Mouse (Mus musculus): ENCODE results near the gene Wipf2. TPM values are rescaled to one million over a fixed set of nuclear protein-coding genes. Genes with fewer than 3 reads are reported as not detected.

Wipf2 gene
- polyA plus RNA-seq, 1 experiment from 2014 or later: 4.5 TPM

DNA sequence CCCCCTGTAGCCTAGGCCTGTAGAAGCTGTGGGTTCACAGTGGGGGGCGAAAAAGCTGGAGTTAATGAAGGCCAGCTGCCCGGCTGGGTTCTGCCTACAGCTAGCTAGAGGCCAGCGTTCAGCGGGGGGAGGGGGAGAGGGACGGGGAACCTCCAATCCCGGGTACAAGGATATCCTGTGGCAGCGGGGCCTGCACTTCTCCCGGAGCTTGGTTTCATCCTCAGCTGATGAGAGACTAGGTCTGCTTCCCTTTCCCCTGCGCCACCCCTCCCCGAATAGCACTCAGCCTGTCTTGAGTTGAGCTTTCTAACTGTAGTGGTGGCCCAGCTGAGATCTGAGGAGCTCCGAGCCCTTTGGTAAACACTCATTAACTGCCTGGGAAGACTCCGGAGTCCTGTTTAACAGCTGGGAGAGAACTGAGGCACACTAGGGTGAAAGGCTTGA lies 62.5 kb downstream of the Wipf2 start:
- H3K9me3 ChIP-seq: no peaks in the 10 kb centered on the region
- WGBS: 5% methylated on average over 12 of the region's 12 CpGs
- H3K27me3 ChIP-seq (replicated peaks): no peaks in the 10 kb centered on the region
- peaks cover 82% of the 10 kb centered on the region for H3K4me1 ChIP-seq
- peak overlapping the region; percentile 96 for H3K27ac ChIP-seq
- no peak overlapping the region for H3K9ac ChIP-seq
- peak overlapping the region; percentile 48 for H3K4me2 ChIP-seq
- H3K4me3 ChIP-seq (replicated peaks): 0 out of 2 replicates have a peak overlapping the region, but pooled peaks have one; percentile 3
- peak; percentile 7; the same call in 1 of the 2 replicates for ATAC-seq (ENCODE audit: insufficient read depth, low FRiP score, low read depth)
- no peaks in the 10 kb centered on the region; the same call in 1 of the 2 replicates for H3K36me3 ChIP-seq

DNA sequence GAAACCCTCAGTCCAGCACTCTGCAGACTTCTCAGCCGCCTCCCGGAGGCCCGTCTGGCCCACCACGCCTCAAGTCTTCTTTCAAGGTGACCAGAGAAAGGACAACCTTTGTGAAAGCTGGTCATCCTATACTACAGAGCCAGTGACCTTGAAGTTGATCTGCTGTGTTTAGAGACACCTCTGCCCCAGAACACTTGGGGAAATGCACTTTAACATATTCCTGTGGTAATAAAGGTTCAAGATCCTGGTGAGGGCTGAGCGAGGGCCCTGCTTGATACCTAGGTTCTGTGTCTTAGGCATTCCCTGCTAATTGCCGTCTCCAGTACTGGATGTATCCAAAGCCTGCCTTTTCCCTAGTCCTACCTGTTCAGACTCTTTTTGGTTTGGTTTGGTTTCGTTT lies 63.1 kb downstream of the Wipf2 start:
- H3K27ac ChIP-seq: peak overlapping the region; percentile 96
- H3K4me2 ChIP-seq: peak overlapping the region; percentile 48; the same call in 1 of the 2 replicates
- WGBS: 63% methylated on average over 7 of the region's 7 CpGs

DNA sequence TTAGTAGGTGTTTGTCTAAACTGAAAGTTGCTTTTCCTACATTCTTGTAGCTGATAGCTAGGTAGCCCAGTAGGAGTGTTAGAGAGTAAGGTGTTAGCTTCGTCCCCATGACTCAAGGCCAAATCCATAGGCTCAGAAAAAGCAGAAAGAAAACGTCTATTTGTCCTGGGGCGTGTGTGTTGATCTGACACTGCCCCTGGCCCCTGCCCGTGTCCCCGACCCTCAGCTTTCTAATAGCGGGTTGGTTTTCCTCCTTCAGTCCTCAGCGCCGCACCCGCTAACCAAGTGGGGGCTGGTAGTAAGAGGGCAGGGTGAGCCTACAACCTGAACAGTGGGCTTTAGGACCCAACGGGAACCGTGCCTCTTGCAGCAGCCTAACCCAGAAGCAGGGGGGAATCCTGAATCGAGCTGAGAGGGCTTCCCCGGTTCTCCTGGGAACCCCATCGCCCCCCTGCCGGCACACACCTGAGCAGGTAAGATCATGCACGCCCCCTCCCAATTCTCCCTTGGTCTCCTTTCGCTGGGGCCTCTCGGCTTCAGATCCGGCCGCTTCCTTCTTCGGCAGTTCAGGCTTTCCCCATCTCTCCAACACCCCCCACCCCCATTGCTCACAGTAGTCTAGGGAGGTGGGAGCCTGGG lies 64.1 kb downstream of the Wipf2 start, which contains the start of gene Rara:
Rara (plus strand) TSS at position 381 of the 639 bp plus-strand sequence.
- H3K9ac ChIP-seq: peak within 1 kb of the TSS; percentile 59
- ATAC-seq (ENCODE audit: insufficient read depth, low FRiP score, low read depth): no peak
- 6% methylated on average over 21 of the region's 21 CpGs for WGBS

More for the DNA sequence above, 63.1 kb downstream of the Wipf2 start:
- H3K4me3 ChIP-seq (replicated peaks): no peak overlapping the region
- H3K9ac ChIP-seq: no peak overlapping the region
- no peaks in the 10 kb centered on the region for H3K27me3 ChIP-seq (replicated peaks)
- no peaks in the 10 kb centered on the region for H3K9me3 ChIP-seq
- ATAC-seq (ENCODE audit: insufficient read depth, low FRiP score, low read depth): no peak
- no peaks in the 10 kb centered on the region for H3K36me3 ChIP-seq
- peaks cover 89% of the 10 kb centered on the region for H3K4me1 ChIP-seq

DNA sequence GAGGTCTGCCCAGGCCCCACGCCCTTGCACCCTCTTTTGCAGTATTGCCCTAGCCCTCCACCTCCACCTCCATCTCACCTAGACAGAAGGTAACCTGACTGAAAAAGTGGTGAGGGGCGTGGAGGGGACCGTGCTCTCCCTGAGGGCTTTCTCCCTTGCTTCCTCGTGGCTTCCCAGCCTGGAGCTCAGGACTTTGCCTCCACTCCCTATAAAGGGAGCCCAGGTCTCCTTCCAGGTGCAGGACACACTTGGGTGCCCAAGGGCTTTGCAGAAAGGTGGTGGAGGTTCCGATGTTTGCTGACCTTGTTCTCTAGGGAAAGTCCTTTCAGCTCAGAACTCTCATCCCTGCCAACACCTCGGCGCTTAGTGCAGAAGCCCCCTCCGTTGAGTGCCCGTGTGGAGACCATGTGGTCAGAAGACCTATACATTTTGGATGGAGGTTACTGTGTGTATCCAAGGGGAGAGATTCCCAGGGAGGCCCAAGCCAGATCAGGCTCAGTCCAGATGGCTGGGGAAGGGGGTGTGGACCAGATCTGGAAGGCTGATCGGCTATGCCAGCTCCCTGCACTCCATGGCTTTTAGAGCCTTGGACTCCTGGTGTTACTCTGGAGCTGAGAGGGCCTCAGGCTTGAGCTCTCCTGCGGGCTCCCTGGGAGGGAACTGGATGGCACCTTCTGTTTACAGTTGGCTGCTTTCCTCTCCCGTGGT lies 64.9 kb downstream of the Wipf2 start:
- peak overlapping the region; percentile 59 for H3K9ac ChIP-seq
- H3K9me3 ChIP-seq: no peaks in the 10 kb centered on the region
- no peaks in the 10 kb centered on the region for H3K27me3 ChIP-seq (replicated peaks)
- peaks cover 97% of the 10 kb centered on the region for H3K4me1 ChIP-seq
- peak overlapping the region; percentile 88 for H3K27ac ChIP-seq
- no peak for ATAC-seq (ENCODE audit: insufficient read depth, low FRiP score, low read depth)
- 11% methylated on average over 12 of the region's 12 CpGs for WGBS
- peak overlapping the region; percentile 60 for H3K4me3 ChIP-seq (replicated peaks)
- H3K4me2 ChIP-seq: peak overlapping the region; percentile 81
- H3K36me3 ChIP-seq: no peaks in the 10 kb centered on the region

More for the DNA sequence above, 64.1 kb downstream of the Wipf2 start, which contains the start of gene Rara:
- no peaks in the 10 kb centered on the region for H3K9me3 ChIP-seq
- H3K27ac ChIP-seq: peak within 1 kb of the TSS; percentile 96
- H3K4me3 ChIP-seq (replicated peaks): peak within 1 kb of the TSS; percentile 60
- peaks cover 93% of the 10 kb centered on the region for H3K4me1 ChIP-seq
- H3K4me2 ChIP-seq: peak within 1 kb of the TSS; percentile 81
- H3K36me3 ChIP-seq: no peaks in the 10 kb centered on the region
- no peaks in the 10 kb centered on the region for H3K27me3 ChIP-seq (replicated peaks)

DNA sequence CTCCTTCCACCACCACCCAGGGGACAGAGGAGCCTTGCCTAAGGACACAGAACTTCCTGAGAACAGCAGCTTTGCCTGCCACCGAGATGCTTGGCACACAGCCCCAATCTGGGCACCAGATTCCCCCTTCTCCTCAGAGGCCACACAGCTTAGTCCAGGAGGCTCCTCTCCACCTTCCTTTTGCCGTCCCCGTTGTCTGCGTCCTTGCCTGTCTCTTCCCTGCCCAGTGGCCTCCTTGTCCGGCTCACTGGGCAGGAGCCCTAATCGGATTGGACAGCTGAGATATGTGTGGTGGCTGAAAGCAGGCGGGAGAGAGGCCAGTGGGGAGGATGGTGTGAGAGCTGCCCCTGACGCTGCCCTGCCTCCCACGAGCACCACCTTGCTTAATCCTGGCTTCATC lies 66.1 kb downstream of the Wipf2 start:
- Histone ChIP-seq H3K4me1 (peaks cover 97% of the 10 kb centered on the region), H3K27ac (peak overlapping the region; percentile 88), H3K4me2 (peak overlapping the region; percentile 81), H3K27me3 (replicated peaks) (no peaks in the 10 kb centered on the region), H3K9me3 (no peaks in the 10 kb centered on the region), H3K9ac (no peak overlapping the region), H3K4me3 (replicated peaks) (0 out of 2 replicates have a peak overlapping the region, but pooled peaks have one; percentile 3), H3K36me3 (no peaks in the 10 kb centered on the region)
- WGBS: 13% methylated on average over 9 of the region's 9 CpGs
- no peak for ATAC-seq (ENCODE audit: insufficient read depth, low FRiP score, low read depth)

DNA sequence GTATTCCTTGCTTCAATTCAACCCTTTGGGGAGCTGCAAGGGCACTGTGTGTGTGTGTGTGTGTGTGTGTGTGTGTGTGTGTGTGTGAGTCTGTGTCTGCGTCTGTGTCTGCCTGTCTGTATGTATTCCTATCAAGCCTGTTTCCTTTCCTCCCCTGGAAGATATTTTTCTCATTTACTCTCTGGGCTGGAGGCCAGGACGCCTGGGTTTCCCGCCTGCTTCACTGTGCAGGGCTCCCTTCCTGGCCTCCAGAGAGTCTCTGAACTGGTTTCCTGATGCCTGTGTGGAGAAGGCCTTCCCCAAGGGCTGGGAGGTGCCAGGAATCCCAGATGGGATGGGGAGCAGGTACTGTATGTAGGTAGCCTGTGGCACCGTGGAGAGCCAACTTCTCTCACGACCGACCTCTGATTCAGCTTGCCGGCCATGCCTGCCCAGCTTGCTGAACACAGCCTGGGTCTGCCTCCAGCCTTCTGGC lies 66.7 kb downstream of the Wipf2 start:
- Histone ChIP-seq H3K27ac (peak overlapping the region; percentile 88), H3K27me3 (replicated peaks) (no peaks in the 10 kb centered on the region), H3K4me3 (replicated peaks) (no peak overlapping the region), H3K9ac (no peak overlapping the region), H3K4me2 (peak overlapping the region; percentile 81), H3K36me3 (no peaks in the 10 kb centered on the region), H3K4me1 (peaks cover 97% of the 10 kb centered on the region), H3K9me3 (no peaks in the 10 kb centered on the region)
- no peak for ATAC-seq (ENCODE audit: insufficient read depth, low FRiP score, low read depth)
- WGBS: 33% methylated on average over 7 of the region's 7 CpGs

DNA sequence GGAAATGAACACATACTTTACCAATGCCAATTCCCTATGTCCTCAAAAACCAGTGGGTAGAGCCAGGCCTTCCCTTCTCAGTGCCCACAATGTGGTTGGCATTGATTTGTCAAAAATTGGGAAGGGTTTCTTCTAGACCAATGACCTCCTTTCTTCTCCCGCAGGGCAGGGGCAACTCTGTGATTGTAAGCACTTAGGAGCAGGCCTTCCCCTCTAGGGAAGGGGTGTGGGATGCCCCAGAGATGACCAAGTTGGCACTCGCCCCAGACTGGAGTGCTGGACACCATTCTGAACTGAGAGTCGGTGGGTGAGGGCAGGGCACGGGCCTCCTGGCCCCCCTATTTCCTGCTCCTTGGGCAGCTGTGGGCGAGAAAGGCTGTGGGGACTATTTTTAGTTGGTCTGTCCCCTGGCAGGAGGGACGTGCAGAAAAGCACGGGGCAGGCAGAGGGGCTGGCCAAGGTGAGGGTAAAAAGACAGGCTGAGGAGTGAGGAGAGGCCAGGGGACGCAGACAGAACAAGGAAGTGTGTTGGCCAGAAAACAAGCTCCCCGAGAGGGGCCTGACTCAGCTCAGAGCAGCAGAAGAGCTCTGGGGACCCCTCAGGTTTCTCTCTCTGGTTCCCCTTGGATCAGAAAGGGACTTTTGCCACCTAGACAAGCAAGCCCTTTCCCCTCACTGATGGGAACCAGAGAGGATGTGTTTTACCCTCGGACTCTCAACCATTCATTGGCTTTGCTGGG lies 67.5 kb downstream of the Wipf2 start:
- 0 out of 2 replicates have a peak, but pooled peaks have one; percentile 5 for ATAC-seq (ENCODE audit: insufficient read depth, low FRiP score, low read depth)
- 17% methylated on average over 10 of the region's 10 CpGs for WGBS
- H3K9ac ChIP-seq: no peak overlapping the region
- no peaks in the 10 kb centered on the region for H3K36me3 ChIP-seq
- H3K27me3 ChIP-seq (replicated peaks): no peaks in the 10 kb centered on the region
- H3K4me3 ChIP-seq (replicated peaks): no peak overlapping the region
- peak overlapping the region; percentile 88 for H3K27ac ChIP-seq
- no peaks in the 10 kb centered on the region for H3K9me3 ChIP-seq
- H3K4me2 ChIP-seq: peak overlapping the region; percentile 81
- peaks cover 93% of the 10 kb centered on the region for H3K4me1 ChIP-seq

DNA sequence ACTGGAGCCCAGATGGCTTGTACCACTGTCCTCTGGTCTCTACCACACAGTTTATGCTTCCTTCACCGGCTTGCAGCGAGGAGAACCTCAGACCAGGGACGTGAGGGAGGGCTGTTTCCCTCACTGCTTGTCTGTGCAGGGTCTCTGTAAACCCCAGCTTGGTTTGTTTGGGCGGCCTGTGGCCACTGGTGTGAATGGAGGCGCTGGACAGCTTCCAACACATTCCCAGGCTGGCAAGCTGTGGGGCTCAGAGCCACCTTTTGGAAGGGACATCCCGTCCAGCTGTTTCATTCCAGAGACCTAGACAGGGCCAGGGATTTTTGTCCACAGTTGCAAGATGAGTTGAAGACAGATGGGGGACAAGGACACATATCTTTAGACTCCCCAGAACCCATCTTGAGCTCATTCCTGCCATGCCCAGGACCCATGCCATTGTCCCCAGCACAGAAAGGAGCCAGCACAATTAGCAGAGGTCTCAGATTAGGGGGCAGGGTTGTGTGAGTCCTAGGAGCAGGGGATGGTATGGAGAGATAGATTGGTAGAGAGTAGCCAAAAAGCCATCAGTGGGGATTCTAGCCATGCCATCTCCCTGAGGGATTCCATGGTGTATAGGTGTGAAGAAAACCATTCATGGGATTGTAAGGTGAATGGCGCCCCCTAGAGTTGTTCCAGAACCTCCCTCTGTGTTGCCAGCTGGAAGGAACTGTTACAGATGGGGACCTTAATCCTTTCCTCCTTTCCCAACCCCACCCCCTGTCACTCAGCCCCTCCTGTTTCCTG lies 68.3 kb downstream of the Wipf2 start:
- ATAC-seq (ENCODE audit: insufficient read depth, low FRiP score, low read depth): no peak
- Histone ChIP-seq H3K27me3 (replicated peaks) (no peaks in the 10 kb centered on the region), H3K4me1 (peaks cover 93% of the 10 kb centered on the region), H3K9ac (no peak overlapping the region), H3K4me2 (peak overlapping the region; percentile 81; the same call in 1 of the 2 replicates), H3K27ac (peak overlapping the region; percentile 88), H3K36me3 (no peaks in the 10 kb centered on the region), H3K4me3 (replicated peaks) (no peak overlapping the region), H3K9me3 (no peaks in the 10 kb centered on the region)
- 19% methylated on average over 7 of the region's 7 CpGs for WGBS

DNA sequence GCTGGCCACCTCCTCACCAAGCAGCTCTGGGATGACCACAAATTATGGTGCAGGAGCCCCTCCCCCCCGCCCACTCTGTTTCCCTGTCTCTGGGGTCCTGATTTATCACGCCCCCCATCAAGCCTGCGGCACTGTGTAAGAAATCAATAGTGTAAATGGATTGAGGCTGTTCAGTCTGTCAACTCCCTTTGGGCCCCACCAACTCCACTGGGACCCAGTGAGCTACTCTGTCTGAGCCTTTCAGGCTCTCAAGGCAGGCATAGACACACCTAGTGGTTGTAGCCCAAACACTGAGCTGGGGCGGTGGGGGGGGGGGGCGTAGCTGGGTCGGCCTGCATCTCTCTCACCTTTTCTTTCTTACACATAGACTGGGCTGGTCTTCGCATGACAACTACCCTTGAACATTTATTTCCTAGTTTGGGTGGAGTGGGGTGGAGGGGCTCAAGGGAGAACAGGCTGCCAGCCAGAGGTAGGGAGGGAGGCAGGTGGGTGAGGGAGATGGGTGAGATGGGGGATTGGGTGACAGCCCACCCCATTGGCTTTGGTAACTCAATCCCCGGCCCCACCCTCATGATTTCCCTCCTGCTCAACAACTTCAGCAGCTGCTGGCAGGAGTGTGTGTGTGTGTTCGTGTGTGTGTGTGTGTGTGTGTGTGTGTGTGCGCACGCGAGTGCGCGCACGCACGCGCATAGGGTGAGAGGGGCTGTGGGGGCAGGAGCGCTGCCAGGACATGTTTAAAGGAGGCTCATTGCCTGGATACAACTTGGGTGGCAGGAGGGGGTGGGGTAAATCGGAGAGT lies 69.1 kb downstream of the Wipf2 start:
- peak overlapping the region; percentile 88 for H3K27ac ChIP-seq
- peaks cover 89% of the 10 kb centered on the region for H3K4me1 ChIP-seq
- H3K4me2 ChIP-seq: peak overlapping the region; percentile 36
- WGBS: 11% methylated on average over 19 of the region's 19 CpGs
- no peaks in the 10 kb centered on the region for H3K27me3 ChIP-seq (replicated peaks)
- ATAC-seq (ENCODE audit: insufficient read depth, low FRiP score, low read depth): no peak
- no peaks in the 10 kb centered on the region for H3K36me3 ChIP-seq
- H3K4me3 ChIP-seq (replicated peaks): no peak overlapping the region
- no peak overlapping the region for H3K9ac ChIP-seq
- no peaks in the 10 kb centered on the region for H3K9me3 ChIP-seq

DNA sequence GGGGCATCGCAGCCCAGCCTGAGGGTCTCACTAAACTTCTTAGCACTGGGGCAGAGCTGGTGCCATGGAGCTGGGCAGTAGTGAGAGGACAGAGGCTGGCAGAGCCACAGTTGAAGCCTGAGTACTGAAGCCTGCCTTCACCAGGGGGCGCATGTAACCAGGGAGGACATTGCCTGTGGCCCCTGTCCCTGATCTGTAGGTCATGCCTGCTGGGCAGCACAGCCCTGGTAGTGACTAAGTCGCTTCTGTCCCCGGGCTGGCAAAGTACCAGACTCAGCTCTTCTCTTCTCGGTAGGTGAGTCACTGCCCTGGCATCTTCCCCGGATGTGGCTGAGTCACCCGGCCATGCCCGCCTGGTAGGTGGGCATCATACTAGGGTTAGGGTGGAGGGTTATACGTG lies 69.7 kb downstream of the Wipf2 start:
- H3K4me3 ChIP-seq (replicated peaks): no peak overlapping the region
- peak overlapping the region; percentile 36 for H3K4me2 ChIP-seq
- no peak overlapping the region for H3K9ac ChIP-seq
- peaks cover 83% of the 10 kb centered on the region for H3K4me1 ChIP-seq
- H3K9me3 ChIP-seq: no peaks in the 10 kb centered on the region
- H3K27me3 ChIP-seq (replicated peaks): no peaks in the 10 kb centered on the region
- H3K36me3 ChIP-seq: no peaks in the 10 kb centered on the region
- WGBS: 42% methylated on average over 9 of the region's 9 CpGs
- no peak for ATAC-seq (ENCODE audit: insufficient read depth, low FRiP score, low read depth)
- H3K27ac ChIP-seq: peak overlapping the region; percentile 88

Data from stomach, embryonic 15.5 days (tissue).